Mouse (Mus musculus): ENCODE data around the gene Ppp3ca. TPM values are rescaled to one million over a fixed set of nuclear protein-coding genes. Genes with fewer than 3 reads are reported as not detected.

The Ppp3ca gene
- polyA plus RNA-seq, 1 experiment from 2014 or later: 153 TPM

- H3K9me3 ChIP-seq: no peaks in the 10 kb centered on the region
- no peaks in the 10 kb centered on the region for H3K27me3 ChIP-seq
- H3K4me2 ChIP-seq (replicated peaks): peak overlapping the region; percentile 50
- peak overlapping the region; percentile 98 for H3K4me3 ChIP-seq
- no peaks in the 10 kb centered on the region for H3K36me3 ChIP-seq
- ATAC-seq (replicated peaks): no peak
- peaks cover 36% of the 10 kb centered on the region for H3K4me1 ChIP-seq
- peak overlapping the region; percentile 91 for H3K9ac ChIP-seq (replicated peaks)
- 9% methylated on average over 5 of the region's 5 CpGs for WGBS
- H3K27ac ChIP-seq (replicated peaks): peak overlapping the region; percentile 97
These were observed 2.0 kb downstream of the Ppp3ca start for GRCm38 (mm10) chr3:136671940-136672278.

DNA sequence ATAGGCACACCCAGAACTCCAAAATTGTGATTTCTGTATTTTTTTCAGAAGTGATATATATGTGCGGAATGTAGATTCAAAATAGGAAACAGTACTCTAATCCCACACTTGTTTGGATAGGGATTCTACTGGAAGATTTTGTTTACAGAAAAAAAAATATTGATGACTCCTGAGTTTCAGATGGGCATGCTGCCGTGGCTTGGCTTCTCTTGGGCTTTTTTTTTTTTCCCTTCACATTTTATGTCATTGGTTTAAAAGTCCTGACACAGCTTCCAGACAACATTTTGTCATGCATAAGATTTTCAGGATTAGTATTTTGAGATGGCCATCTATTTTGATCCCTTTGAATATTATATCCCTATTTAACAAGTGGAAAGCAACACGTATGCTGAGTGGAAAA is 2.9 kb downstream of the Ppp3ca start:
- H3K9ac ChIP-seq (replicated peaks): no peak overlapping the region

DNA sequence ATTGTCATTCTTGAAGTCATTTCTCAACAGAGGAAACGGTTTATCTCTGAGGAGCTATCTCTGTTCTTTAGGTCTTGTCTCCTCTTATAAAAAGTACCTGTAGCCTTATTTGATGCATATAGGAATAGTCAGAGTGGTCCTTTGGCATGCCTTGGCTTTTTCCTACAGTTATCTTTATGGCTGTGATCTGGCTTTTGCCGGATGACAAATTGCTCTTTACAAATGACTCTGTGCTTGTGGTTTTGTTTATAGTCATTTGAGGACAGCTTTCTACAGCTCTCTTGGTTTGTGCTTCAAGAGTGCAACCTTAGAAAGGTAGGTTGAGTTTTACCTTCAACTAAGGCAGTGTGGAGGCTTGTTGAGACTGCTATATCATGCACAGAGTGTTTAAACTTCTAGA is 3.4 kb downstream of the Ppp3ca start:
- no peaks in the 10 kb centered on the region for H3K9me3 ChIP-seq
- peaks cover 39% of the 10 kb centered on the region for H3K4me1 ChIP-seq
- no peak overlapping the region for H3K27ac ChIP-seq (replicated peaks)
- H3K4me2 ChIP-seq (replicated peaks): no peak overlapping the region
- no peak overlapping the region for H3K4me3 ChIP-seq
- no peaks in the 10 kb centered on the region for H3K27me3 ChIP-seq
- 93% methylated on average over 2 of the region's 2 CpGs for WGBS
- H3K36me3 ChIP-seq: no peaks in the 10 kb centered on the region
- ATAC-seq (replicated peaks): no peak
- no peak overlapping the region for H3K9ac ChIP-seq (replicated peaks)

More for the DNA sequence above, 2.9 kb downstream of the Ppp3ca start:
- no peaks in the 10 kb centered on the region for H3K27me3 ChIP-seq
- H3K4me2 ChIP-seq (replicated peaks): peak overlapping the region; percentile 50; the same call in 1 of the 2 replicates
- peak overlapping the region; percentile 98; the same call in 1 of the 2 replicates for H3K4me3 ChIP-seq
- H3K4me1 ChIP-seq: peaks cover 40% of the 10 kb centered on the region
- no peaks in the 10 kb centered on the region for H3K9me3 ChIP-seq
- no peaks in the 10 kb centered on the region for H3K36me3 ChIP-seq
- H3K27ac ChIP-seq (replicated peaks): no peak overlapping the region
- ATAC-seq (replicated peaks): no peak
- WGBS: 76% methylated on average over 3 of the region's 3 CpGs

- H3K4me3 ChIP-seq: no peak overlapping the region
- no peak for ATAC-seq (replicated peaks)
- H3K4me1 ChIP-seq: peaks cover 44% of the 10 kb centered on the region
- H3K27ac ChIP-seq (replicated peaks): no peak overlapping the region
- H3K9ac ChIP-seq (replicated peaks): no peak overlapping the region
- no peaks in the 10 kb centered on the region for H3K27me3 ChIP-seq
- no peak overlapping the region for H3K4me2 ChIP-seq (replicated peaks)
- no peaks in the 10 kb centered on the region for H3K9me3 ChIP-seq
- WGBS: 64% methylated on average over 5 of the region's 5 CpGs
- H3K36me3 ChIP-seq: no peaks in the 10 kb centered on the region
These were observed 4.6 kb downstream of the Ppp3ca start for GRCm38 (mm10) chr3:136674486-136674885.

DNA sequence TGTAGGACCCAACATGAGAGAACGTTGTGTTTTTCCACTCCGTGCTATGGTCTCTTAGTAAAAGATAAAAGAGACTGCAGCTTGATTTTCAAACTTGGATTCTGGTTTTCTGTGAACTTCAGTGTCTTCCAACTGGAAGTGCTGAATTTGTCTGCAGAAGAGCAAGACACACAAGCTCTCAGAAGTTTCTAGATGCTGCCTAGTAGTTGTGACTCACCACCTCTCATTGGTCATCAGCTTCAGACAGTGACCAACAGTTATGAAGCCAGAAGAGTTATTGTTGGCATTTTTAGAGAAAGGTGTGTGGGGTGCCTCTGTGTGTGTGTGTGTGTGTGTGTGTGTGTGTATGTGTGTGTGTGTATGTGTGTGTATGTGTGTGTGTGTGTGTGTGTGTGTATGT is 7.1 kb downstream of the Ppp3ca start:
- no peak overlapping the region for H3K27ac ChIP-seq (replicated peaks)
- H3K9me3 ChIP-seq: no peaks in the 10 kb centered on the region
- no peaks in the 10 kb centered on the region for H3K36me3 ChIP-seq
- no peak for ATAC-seq (replicated peaks)
- WGBS: 92% methylated on average over 2 of the region's 2 CpGs
- no peaks in the 10 kb centered on the region for H3K27me3 ChIP-seq
- no peak overlapping the region for H3K4me3 ChIP-seq
- peaks cover 47% of the 10 kb centered on the region for H3K4me1 ChIP-seq
- H3K4me2 ChIP-seq (replicated peaks): no peak overlapping the region
- H3K9ac ChIP-seq (replicated peaks): no peak overlapping the region

DNA sequence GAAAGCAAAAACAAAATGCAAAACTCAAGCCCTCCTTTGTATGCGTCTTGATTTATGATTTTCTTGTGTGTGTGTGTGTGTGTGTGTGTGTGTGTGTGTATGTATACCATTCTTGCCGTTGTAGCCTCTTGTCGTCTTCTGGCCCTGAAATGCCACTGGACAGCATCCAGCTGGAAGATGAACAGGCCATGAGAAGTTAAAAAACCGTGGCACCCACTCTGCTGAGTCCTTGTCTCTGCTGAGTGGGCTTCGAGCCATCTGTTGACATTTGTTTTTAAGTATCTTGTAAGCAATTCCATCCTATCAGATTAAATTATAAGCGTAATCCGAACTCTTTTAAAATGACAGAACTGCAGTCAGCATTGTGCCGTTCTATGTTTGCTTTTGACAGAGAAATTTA is 8.5 kb downstream of the Ppp3ca start:
- Histone ChIP-seq H3K4me2 (replicated peaks) (no peak overlapping the region), H3K9me3 (no peaks in the 10 kb centered on the region), H3K9ac (replicated peaks) (no peak overlapping the region), H3K27me3 (no peaks in the 10 kb centered on the region), H3K4me3 (no peak overlapping the region), H3K27ac (replicated peaks) (no peak overlapping the region), H3K36me3 (no peaks in the 10 kb centered on the region), H3K4me1 (peaks cover 34% of the 10 kb centered on the region)
- WGBS: 47% methylated on average over 8 of the region's 8 CpGs
- no peak for ATAC-seq (replicated peaks)

GRCm38 (mm10) chr3:136679903-136680491 is 10.1 kb downstream of the Ppp3ca start:
- Histone ChIP-seq H3K27me3 (no peaks in the 10 kb centered on the region), H3K4me3 (no peak overlapping the region), H3K36me3 (no peaks in the 10 kb centered on the region), H3K4me2 (replicated peaks) (no peak overlapping the region), H3K4me1 (peaks cover 35% of the 10 kb centered on the region), H3K9ac (replicated peaks) (no peak overlapping the region), H3K9me3 (no peaks in the 10 kb centered on the region), H3K27ac (replicated peaks) (no peak overlapping the region)
- WGBS: 65% methylated on average over 6 of the region's 6 CpGs
- ATAC-seq (replicated peaks): no peak

DNA sequence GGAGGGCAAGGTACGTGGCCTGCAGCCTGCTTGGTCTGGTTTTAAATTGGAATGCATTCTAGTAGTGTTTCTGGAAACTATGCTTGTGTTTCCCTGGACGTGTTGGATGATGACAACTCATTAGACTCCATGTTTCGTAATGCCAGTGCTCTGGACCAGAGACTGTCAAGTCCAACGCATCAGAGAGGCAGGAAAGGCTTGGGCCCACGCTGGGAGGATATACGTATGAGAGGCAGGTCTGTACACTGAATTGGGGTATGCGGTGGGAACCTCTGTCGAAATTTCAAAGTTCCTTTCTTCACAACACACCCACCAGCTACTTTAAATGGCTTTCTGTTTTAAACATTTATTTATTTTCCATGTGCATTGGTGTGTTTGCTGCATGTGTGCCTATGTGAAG is 12.3 kb downstream of the Ppp3ca start:
- Histone ChIP-seq H3K9me3 (no peaks in the 10 kb centered on the region), H3K27me3 (no peaks in the 10 kb centered on the region), H3K27ac (replicated peaks) (no peak overlapping the region), H3K4me2 (replicated peaks) (no peak overlapping the region), H3K4me3 (no peak overlapping the region), H3K36me3 (no peaks in the 10 kb centered on the region), H3K9ac (replicated peaks) (no peak overlapping the region), H3K4me1 (peaks cover 34% of the 10 kb centered on the region)
- ATAC-seq (replicated peaks): no peak
- WGBS: 91% methylated on average over 8 of the region's 8 CpGs

DNA sequence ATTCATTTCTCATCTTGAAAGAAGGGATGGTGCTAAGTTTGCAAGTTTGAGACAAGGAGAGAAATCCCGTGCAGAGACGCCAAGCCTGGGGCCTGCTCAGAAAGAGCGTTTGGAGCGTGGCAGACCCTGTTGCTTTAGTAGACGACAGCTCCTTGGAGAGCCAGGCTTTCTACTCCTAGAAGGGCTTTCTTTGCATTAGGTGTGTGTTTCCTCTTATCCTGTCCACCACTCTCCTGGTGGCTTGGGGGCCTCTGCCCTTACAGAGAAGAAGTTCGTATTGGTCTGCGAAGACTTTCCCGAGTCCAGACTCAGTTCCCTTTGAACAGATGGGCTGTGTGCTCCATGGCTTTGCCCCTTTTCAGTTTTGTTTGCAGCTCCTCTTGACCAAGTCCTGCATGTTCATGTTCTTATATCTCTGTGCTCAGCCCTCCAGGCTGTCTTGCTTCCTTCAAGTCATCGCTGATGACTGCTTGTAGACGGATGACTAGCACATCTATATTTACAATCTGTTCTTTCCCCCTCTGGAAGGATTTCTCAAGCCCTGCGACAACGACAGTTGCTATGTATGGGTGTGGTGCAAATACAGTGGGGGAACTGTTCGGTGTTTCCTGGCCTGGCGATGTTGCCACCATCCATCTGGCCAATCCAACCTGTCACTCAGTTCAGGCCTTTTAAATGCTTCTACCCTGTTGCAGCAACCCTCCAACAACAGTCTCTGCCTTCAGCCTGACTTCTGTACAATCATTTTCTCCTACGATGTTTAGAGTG is 14.5 kb downstream of the Ppp3ca start:
- Histone ChIP-seq H3K36me3 (no peaks in the 10 kb centered on the region), H3K27ac (replicated peaks) (no peak overlapping the region; the same call in 1 of the 2 replicates), H3K9ac (replicated peaks) (no peak overlapping the region), H3K4me3 (no peak overlapping the region), H3K9me3 (no peaks in the 10 kb centered on the region), H3K4me1 (peaks cover 24% of the 10 kb centered on the region), H3K4me2 (replicated peaks) (no peak overlapping the region), H3K27me3 (no peaks in the 10 kb centered on the region)
- 83% methylated on average over 15 of the region's 15 CpGs for WGBS
- no peak; the same call in 1 of the 2 replicates for ATAC-seq (replicated peaks)

- no peak for ATAC-seq (replicated peaks)
- H3K9ac ChIP-seq (replicated peaks): no peak overlapping the region
- WGBS: 90% methylated on average over 8 of the region's 8 CpGs
These were observed 16.5 kb downstream of the Ppp3ca start for GRCm38 (mm10) chr3:136686429-136686828.

DNA sequence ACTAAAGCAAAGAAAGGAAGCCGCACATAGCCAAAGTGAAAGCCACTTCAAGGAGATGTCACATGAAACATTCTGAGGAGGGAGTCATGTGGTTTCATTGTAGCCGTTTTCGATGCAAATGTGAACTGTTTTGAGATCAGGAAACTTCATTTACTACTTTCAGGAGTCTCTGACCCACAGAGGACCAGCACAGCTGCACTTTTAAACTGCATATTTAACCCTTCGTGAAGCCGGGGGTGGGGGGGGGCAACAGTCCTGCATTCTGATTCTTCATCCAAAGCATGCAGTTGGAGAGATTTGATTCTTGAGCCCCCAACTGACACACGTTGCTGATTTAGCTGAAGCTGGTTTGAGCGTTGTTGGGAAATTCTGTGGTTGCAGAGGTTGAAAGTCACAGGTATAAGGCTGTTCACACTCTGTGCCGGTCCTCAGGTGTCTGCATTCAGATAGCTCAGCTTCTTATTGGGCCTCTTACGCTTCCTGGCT is 18.2 kb downstream of the Ppp3ca start:
- Histone ChIP-seq H3K9ac (replicated peaks) (no peak overlapping the region), H3K27me3 (no peaks in the 10 kb centered on the region), H3K36me3 (no peaks in the 10 kb centered on the region), H3K4me2 (replicated peaks) (no peak overlapping the region), H3K4me1 (peaks cover 24% of the 10 kb centered on the region), H3K9me3 (no peaks in the 10 kb centered on the region), H3K4me3 (no peak overlapping the region), H3K27ac (replicated peaks) (no peak overlapping the region)
- ATAC-seq (replicated peaks): no peak
- WGBS: 76% methylated on average over 9 of the region's 9 CpGs

More at GRCm38 (mm10) chr3:136686429-136686828, 16.5 kb downstream of the Ppp3ca start:
- no peak overlapping the region for H3K27ac ChIP-seq (replicated peaks)
- H3K36me3 ChIP-seq: no peaks in the 10 kb centered on the region
- H3K9me3 ChIP-seq: no peaks in the 10 kb centered on the region
- H3K4me1 ChIP-seq: peaks cover 19% of the 10 kb centered on the region
- no peak overlapping the region for H3K4me3 ChIP-seq
- no peak overlapping the region for H3K4me2 ChIP-seq (replicated peaks)
- no peaks in the 10 kb centered on the region for H3K27me3 ChIP-seq

DNA sequence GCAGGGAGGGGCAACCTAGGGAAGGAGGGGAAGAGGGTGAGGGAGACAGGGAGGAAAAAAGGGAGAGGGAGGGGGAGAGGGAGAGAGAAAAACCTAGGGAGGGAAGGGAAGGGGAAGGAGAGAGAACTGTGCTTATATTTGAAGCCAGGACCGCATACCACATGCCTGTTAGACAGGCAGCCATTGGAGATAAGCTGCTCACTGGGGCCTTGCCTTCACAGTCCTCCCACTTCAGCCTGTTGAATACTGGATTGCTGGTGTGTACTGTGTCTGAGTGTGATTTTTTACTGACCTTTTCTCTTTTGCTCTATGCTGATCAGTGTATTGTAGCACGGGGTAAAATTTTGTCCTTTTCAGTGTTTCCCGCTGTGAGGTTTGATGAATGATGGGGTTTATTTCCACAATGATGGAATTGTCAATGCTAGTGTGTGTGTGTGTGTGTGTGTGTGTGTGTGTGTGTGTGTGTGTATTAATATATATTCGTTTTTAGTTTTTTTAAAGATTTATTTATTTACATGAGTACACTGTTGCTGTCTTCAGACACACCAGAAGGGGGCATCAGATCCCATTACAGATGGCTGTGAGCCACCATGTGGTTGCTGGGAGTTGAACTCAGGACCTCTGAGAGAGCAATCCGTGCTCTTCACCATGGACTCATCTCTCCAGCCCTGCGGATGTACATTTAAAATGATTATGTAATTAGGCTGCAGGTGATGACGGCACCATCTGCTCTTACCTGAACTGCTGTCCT is 20.0 kb downstream of the Ppp3ca start:
- no peak overlapping the region for H3K27ac ChIP-seq (replicated peaks)
- no peak for ATAC-seq (replicated peaks)
- H3K4me2 ChIP-seq (replicated peaks): no peak overlapping the region
- H3K36me3 ChIP-seq: no peaks in the 10 kb centered on the region
- WGBS: 91% methylated on average over 7 of the region's 7 CpGs
- H3K27me3 ChIP-seq: no peaks in the 10 kb centered on the region
- no peak overlapping the region for H3K9ac ChIP-seq (replicated peaks)
- no peaks in the 10 kb centered on the region for H3K9me3 ChIP-seq
- no peak overlapping the region for H3K4me3 ChIP-seq
- H3K4me1 ChIP-seq: peaks cover 13% of the 10 kb centered on the region
